Mouse (Mus musculus): ENCODE measurements around the gene Bglap. TPM values are rescaled to one million over a fixed set of nuclear protein-coding genes. Genes with fewer than 3 reads are reported as not detected.

Bglap gene
- polyA plus RNA-seq, 2 experiments = not detected

DNA sequence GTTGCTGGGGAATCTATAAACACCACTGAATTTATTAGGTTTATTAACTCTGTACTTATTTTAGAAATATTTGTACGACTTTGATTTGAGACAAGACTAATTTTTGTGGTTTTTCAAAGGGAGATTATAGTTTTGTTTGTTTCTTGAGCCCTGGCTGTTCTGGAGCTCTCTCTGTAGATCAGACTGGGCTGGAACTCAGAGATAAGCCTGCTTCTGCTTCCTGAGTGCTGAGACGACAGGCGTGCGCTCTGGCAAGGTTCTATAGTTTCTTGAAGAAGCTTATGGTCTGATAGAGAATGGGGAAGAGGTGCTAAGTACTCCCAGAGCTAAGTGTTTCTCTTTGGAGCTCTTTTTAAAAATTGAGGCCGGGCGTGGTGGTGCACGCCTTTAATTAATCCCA is 45.9 kb downstream of the Bglap start:
- no peaks in the 10 kb centered on the region for H3K9me3 ChIP-seq (ENCODE audit: control insufficient read depth, low read length)
- peaks cover 41 to 48% of the 10 kb centered on the region in 2 experiments for H3K4me1 ChIP-seq (replicated peaks; ENCODE audit: control insufficient read depth in 2 of 2, insufficient read depth in 2 of 2, low read length in 1 of 2)
- peak overlapping the region; percentile 97 for H3K27ac ChIP-seq
- no peaks in the 10 kb centered on the region for H3K27me3 ChIP-seq (ENCODE audit: control insufficient read depth, insufficient read depth, low read length)
- H3K4me2 ChIP-seq (ENCODE audit: low read depth) = peak overlapping the region; percentile 94
- H3K9ac ChIP-seq (replicated peaks) = peak overlapping the region; percentile 66
- peak overlapping the region; percentile 31 to 78; a peak in 3 of 4 replicates for H3K4me3 ChIP-seq (ENCODE audit: insufficient read depth in 1 of 2, low read depth in 2 of 2, low read length in 2 of 2)
- H3K36me3 ChIP-seq (replicated peaks; ENCODE audit: control insufficient read depth, insufficient read depth, low read depth) = peaks cover 17% of the 10 kb centered on the region
- peak; percentile 71 to 77 (median 75) for DNase-seq (ENCODE audit: low read depth in 3 of 3, low spot score in 3 of 3)
- WGBS (ENCODE audit: insufficient replicate concordance) = 13% methylated on average over 7 of the region's 7 CpGs
- peak; percentile 61 for TF ChIP-seq EP300 (IDR thresholded peaks at IDR 0.05; ENCODE audit: low read depth)
- TF ChIP-seq CTCF (IDR thresholded peaks at IDR 0.05; ENCODE audit: low read depth) = no peak
- peak; percentile 29; the same call in 1 of the 2 replicates for ATAC-seq (ENCODE audit: insufficient read depth)

DNA sequence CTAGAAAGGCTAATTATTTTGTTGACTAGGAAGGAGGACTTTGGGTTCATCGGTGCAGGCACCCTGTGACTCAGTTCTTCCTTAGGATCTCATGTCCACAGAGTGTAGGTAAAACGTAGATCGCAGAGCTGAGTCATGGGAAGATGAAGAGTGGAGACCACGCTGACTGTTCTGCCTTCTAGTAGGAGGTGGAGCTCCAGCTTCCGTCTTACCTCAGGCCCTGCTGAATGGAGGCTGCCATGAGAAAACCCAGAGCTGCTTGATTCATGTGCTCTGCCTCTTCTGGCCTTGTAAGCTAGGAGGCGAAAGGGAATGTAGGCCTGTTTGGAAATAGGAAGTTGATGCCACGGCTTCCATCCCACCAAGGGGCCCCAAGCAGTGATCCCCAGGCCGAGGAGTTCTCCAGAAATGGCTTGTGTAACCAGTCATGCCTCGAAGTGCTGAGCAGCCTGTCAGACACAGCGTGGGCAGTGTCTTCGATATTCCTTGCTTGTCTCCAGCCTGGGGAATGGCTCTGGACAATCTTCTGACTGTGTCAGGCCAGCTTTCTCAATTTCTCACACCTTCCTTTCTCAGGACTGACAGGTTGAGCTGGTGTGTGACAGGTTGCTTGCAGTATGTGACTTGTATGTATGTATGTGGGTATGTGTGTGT is 46.8 kb downstream of the Bglap start:
- Histone ChIP-seq H3K4me2 (ENCODE audit: low read depth) (peak overlapping the region; percentile 94), H3K4me3 (ENCODE audit: insufficient read depth in 1 of 2, low read depth in 2 of 2, low read length in 2 of 2) (peak overlapping the region; percentile 72 to 78), H3K4me1 (replicated peaks; ENCODE audit: control insufficient read depth in 2 of 2, insufficient read depth in 2 of 2, low read length in 1 of 2) (peaks cover 41 to 48% of the 10 kb centered on the region in 2 experiments), H3K9me3 (ENCODE audit: control insufficient read depth, low read length) (no peaks in the 10 kb centered on the region), H3K36me3 (replicated peaks; ENCODE audit: control insufficient read depth, insufficient read depth, low read depth) (peaks cover 9% of the 10 kb centered on the region), H3K27me3 (ENCODE audit: control insufficient read depth, insufficient read depth, low read length) (no peaks in the 10 kb centered on the region), H3K9ac (replicated peaks) (peak overlapping the region; percentile 86), H3K27ac (peak overlapping the region; percentile 97)
- 10% methylated on average over 11 of the region's 11 CpGs for WGBS (ENCODE audit: insufficient replicate concordance)
- peak; percentile 57 to 70 (median 66) for DNase-seq (ENCODE audit: low read depth in 3 of 3, low spot score in 3 of 3)
- TF ChIP-seq EP300 (IDR thresholded peaks at IDR 0.05; ENCODE audit: low read depth) = no peak
- no peak for TF ChIP-seq CTCF (IDR thresholded peaks at IDR 0.05; ENCODE audit: low read depth)
- peak; percentile 30 for ATAC-seq (ENCODE audit: insufficient read depth)

DNA sequence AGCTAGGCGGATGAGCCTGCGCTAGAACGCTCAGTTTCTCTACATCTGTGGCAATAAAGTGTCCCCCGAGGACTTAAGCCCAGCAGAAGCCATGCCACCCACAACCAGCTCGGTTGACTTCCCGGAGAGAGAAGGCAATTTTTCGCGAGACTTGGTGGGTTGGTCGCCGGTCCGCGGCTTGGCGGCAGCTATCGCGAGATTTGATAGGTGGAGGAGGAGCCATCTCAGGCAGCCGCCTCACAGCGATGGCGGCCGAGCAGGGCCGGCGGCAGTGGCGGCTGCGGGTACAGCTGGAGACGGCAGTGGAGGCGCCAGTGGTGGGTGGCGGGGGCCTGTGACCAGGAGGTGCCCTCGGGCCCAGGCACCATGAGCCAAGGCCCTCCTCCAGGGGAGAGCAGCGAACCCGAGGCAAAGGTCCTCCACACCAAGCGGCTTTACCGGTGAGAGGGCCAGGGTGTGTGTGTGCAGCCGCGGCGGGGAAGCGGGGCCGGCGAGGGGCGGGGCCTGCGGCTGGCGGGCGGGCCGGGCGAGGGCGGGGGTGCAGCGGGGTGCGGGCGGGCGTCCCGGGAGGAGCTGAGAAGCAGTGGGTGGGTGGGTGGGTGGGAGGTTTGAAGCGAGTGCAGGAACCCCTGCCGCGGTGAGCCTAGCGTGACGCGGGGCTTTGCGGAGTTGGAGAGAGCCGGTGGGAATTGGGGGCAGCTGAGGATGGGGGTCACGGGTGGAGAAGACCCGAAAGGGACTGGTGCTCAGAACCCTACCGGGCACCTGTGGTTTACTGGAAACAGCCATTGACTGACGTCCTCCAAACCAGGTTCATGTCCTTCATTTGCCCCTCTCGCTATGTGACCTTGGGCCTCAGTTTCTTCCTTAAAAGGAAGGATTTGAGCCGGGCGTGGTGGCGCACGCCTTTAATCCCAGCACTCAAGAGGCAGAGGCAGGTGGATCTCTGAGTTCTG is 47.9 kb downstream of the Bglap start, which contains the start of the genes Tmem79 and Smg5:
Tmem79 (minus strand) TSS at position 91 of the 956 bp plus-strand sequence.
Smg5 (plus strand) TSS at position 203 of the 956 bp plus-strand sequence.
- TF ChIP-seq EP300 (IDR thresholded peaks at IDR 0.05; ENCODE audit: low read depth) (peak; percentile 73), CTCF (IDR thresholded peaks at IDR 0.05; ENCODE audit: low read depth) (no peak)
- H3K4me1 ChIP-seq (replicated peaks; ENCODE audit: control insufficient read depth in 2 of 2, insufficient read depth in 2 of 2, low read length in 1 of 2) = peaks cover 41 to 44% of the 10 kb centered on the region in 2 experiments

DNA sequence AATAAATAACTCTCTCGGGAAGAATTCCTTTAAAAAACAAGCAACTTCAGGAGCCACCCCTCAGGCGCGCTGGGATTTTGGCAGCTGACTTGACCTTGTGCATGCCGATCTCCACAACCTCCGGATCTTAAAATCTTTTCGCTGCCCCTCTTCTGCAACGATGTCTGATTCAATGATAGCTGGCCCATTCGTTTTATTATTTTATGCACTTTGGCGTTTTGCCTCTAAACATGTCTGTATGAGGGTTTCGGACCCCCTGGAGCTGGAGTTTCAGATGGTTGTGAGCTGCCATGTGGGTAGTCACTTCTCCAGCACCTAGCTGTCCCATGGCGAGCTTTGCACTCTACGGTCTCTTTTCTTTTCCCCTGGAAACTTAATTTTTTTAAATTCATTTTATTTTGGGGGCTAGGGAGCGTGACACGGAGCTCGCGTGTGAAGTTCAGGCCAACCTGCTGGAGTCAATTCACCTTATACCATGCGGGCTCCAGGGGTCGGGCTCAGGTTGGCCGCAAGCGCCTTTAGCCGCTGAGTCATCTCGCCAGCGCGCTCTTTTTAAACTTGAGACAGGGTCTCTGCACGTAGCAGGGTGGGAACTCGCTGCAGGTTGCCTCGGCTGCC is 48.7 kb downstream of the Bglap start:
- H3K4me2 ChIP-seq (ENCODE audit: low read depth) = peak overlapping the region; percentile 94
- H3K27me3 ChIP-seq (ENCODE audit: control insufficient read depth, insufficient read depth, low read length) = no peaks in the 10 kb centered on the region
- peak; percentile 42 for ATAC-seq (ENCODE audit: insufficient read depth)
- TF ChIP-seq EP300 (IDR thresholded peaks at IDR 0.05; ENCODE audit: low read depth) = no peak
- peak; percentile 28; the same call in 1 of the 2 replicates for TF ChIP-seq CTCF (IDR thresholded peaks at IDR 0.05; ENCODE audit: low read depth)
- H3K9me3 ChIP-seq (ENCODE audit: control insufficient read depth, low read length) = no peaks in the 10 kb centered on the region
- DNase-seq (ENCODE audit: low read depth in 3 of 3, low spot score in 3 of 3) = no peak
- peak overlapping the region; percentile 86 for H3K9ac ChIP-seq (replicated peaks)
- H3K4me3 ChIP-seq (ENCODE audit: insufficient read depth in 1 of 2, low read depth in 2 of 2, low read length in 2 of 2) = peak overlapping the region; percentile 78 to 88
- under 1% methylated on average over 27 of the region's 27 CpGs for WGBS (ENCODE audit: insufficient replicate concordance)
- peak overlapping the region; percentile 97 for H3K27ac ChIP-seq
- H3K4me1 ChIP-seq (replicated peaks; ENCODE audit: control insufficient read depth in 2 of 2, insufficient read depth in 2 of 2, low read length in 1 of 2) = peaks cover 37 to 38% of the 10 kb centered on the region in 2 experiments
- no peaks in the 10 kb centered on the region for H3K36me3 ChIP-seq (replicated peaks; ENCODE audit: control insufficient read depth, insufficient read depth, low read depth)

More for the DNA sequence above, 47.9 kb downstream of the Bglap start, which contains the start of the genes Tmem79 and Smg5:
- H3K9me3 ChIP-seq (ENCODE audit: control insufficient read depth, low read length) = no peaks in the 10 kb centered on the region
- peak within 1 kb of the TSS; percentile 86 for H3K9ac ChIP-seq (replicated peaks)
- peak within 1 kb of the TSS; percentile 78 to 96 for H3K4me3 ChIP-seq (ENCODE audit: insufficient read depth in 1 of 2, low read depth in 2 of 2, low read length in 2 of 2)
- H3K27ac ChIP-seq = peak within 1 kb of the TSS; percentile 97
- peak within 1 kb of the TSS; percentile 94 for H3K4me2 ChIP-seq (ENCODE audit: low read depth)
- WGBS (ENCODE audit: insufficient replicate concordance) = under 1% methylated on average over 55 of the region's 66 CpGs
- peak; percentile 88 for ATAC-seq (ENCODE audit: insufficient read depth)
- H3K36me3 ChIP-seq (replicated peaks; ENCODE audit: control insufficient read depth, insufficient read depth, low read depth) = no peaks in the 10 kb centered on the region; the same call in 1 of the 2 replicates
- DNase-seq (ENCODE audit: low read depth in 3 of 3, low spot score in 3 of 3) = peak; percentile 89 to 94 (median 90)
- no peaks in the 10 kb centered on the region for H3K27me3 ChIP-seq (ENCODE audit: control insufficient read depth, insufficient read depth, low read length)
